Mouse (Mus musculus) megakaryocyte, embryonic 14.5 days (primary cell): ENCODE data around the gene Rptor.

Source experiments
- FLI1 ChIP-seq: IDR thresholded peaks from 2 replicates; pipeline ENCODE4 v1.6.1; 2012; ENCODE audit warnings: low read length, inconsistent platforms, mixed read lengths
- GATA1 ChIP-seq: IDR thresholded peaks from 3 replicates; pipeline ENCODE4 v1.6.1; 2012; ENCODE audit warnings: mixed read lengths, low read length, inconsistent platforms, borderline replicate concordance

DNA sequence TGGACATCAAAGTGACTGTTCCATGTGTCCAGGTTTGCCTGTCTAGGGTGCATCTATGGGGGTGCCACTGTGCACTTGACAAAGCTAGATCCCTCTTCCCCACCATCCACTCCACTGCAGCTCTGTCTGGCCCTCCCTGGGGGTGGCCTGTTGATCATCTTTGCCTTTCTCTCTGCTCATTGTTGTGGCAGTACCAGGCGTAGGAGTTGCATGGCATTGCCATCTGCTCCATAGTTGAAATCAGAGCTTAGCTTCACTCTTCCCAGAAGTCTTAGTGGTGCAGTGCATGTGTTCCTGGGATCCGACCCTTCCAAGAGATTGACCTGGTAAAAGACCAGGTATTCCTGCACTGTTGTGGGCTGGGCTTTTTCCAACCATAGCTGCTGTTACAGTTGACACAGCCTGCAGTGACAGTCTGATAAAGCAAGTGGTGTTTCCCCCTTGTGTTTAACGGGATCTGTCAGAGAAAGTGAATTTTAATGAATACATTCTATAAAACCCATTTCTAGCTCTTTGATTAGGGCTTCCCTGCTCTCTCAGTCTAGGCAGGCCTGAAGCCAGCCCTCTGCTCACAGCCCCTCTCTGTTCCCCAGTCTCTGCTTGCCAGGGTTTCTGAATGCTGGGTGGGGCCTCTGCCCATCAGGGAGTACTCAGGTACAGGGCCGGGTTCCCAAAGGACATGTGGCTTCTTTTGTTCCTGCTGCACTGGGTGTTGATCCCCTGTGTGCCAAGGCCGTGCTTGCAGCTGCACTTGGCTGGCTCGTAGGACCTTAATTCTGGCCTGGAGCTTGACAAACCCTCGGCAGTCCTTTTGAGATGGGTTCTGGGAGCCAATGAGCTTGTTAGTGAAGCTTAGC is 136.5 kb downstream of the Rptor start:
- no peak for TF ChIP-seq GATA1
- TF ChIP-seq FLI1: no peak
